Mouse (Mus musculus) neural tube, embryonic 12.5 days (tissue): ENCODE data around the gene Esr2. TPM values are rescaled to one million over a fixed set of nuclear protein-coding genes. Genes with fewer than 3 reads are reported as not detected.

Experiments used
- ATAC-seq: fragments of 200-750 bp; cut with Nextera tagmentation; 2 replicates; pipeline ENCODE4 v1.8.0; 2017; ENCODE audit warnings: low read depth, mild to moderate bottlenecking, moderate TSS enrichment, moderate library complexity; ENCODE audit not compliant: low FRiP score
- H3K27ac ChIP-seq: fragments of 300-500 bp; sonication (generic); 2 replicates; pipeline ENCODE4 v1.5.1; 2016
- H3K27me3 ChIP-seq: fragments of 300-500 bp; sonication (generic); replicated peaks from 2 replicates; pipeline ENCODE4 v1.6.1; 2016; ENCODE audit warnings: mild to moderate bottlenecking
- H3K36me3 ChIP-seq: fragments of 300-500 bp; sonication (generic); 2 replicates; pipeline ENCODE4 v1.6.1; 2016; ENCODE audit warnings: mild to moderate bottlenecking
- H3K4me1 ChIP-seq: fragments of 300-500 bp; sonication (generic); 2 replicates; pipeline ENCODE4 v1.6.1; 2016
- H3K4me2 ChIP-seq: fragments of 300-500 bp; sonication (generic); replicated peaks from 2 replicates; pipeline ENCODE4 v1.6.1; 2016; ENCODE audit warnings: mild to moderate bottlenecking
- H3K4me3 ChIP-seq: fragments of 300-500 bp; sonication (generic); 2 replicates; pipeline ENCODE4 v1.5.1; 2016
- H3K9ac ChIP-seq: fragments of 300-500 bp; sonication (generic); 2 replicates; pipeline ENCODE4 v1.6.1; 2016; ENCODE audit warnings: mild to moderate bottlenecking
- H3K9me3 ChIP-seq: fragments of 300-500 bp; sonication (generic); 2 replicates; pipeline ENCODE4 v1.6.1; 2016; ENCODE audit warnings: mild to moderate bottlenecking
- WGBS: fragments of 180-500 bp; shearing (Covaris S2); methylation state at CpG from one replicate; pipeline ENCODE4 v1.1.7; 2016; 5-methylcytosine and 5-hydroxymethylcytosine counted together
- polyA plus RNA-seq: library from polyadenylated mRNA; unstranded; fragments of >200 nt; fragmentation: Nextera tagmentation; extraction: Ambion mirVana; gene quantifications from 2 replicates; pipeline ENCODE4 v1.2.1, GENCODE M21; 2016

The Esr2 gene
- polyA plus RNA-seq, 1 experiment from 2014 or later = 0.13 TPM

GRCm38 (mm10) chr12:76102621-76103020 lies 74.4 kb downstream of the Esr2 start:
- peaks cover 97% of the 10 kb centered on the region for H3K36me3 ChIP-seq
- H3K9ac ChIP-seq = no peak overlapping the region
- no peaks in the 10 kb centered on the region for H3K9me3 ChIP-seq
- H3K4me1 ChIP-seq = no peaks in the 10 kb centered on the region
- ATAC-seq = no peak
- H3K4me3 ChIP-seq = no peak overlapping the region
- no peaks in the 10 kb centered on the region for H3K27me3 ChIP-seq
- no peak overlapping the region for H3K4me2 ChIP-seq
- no peak overlapping the region for H3K27ac ChIP-seq
- 95% methylated on average over 12 of the region's 12 CpGs for WGBS

GRCm38 (mm10) chr12:76095117-76096035 lies 81.7 kb downstream of the Esr2 start:
- H3K4me1 ChIP-seq = no peaks in the 10 kb centered on the region
- H3K9me3 ChIP-seq = no peaks in the 10 kb centered on the region
- H3K27ac ChIP-seq = no peak overlapping the region
- no peak overlapping the region for H3K4me2 ChIP-seq
- peaks cover 80% of the 10 kb centered on the region for H3K36me3 ChIP-seq
- H3K4me3 ChIP-seq = no peak overlapping the region
- no peaks in the 10 kb centered on the region for H3K27me3 ChIP-seq
- H3K9ac ChIP-seq = no peak overlapping the region
- 74% methylated on average over 30 of the region's 30 CpGs for WGBS
- ATAC-seq = no peak

GRCm38 (mm10) chr12:76093613-76094588 lies 83.2 kb downstream of the Esr2 start:
- whole genome bisulfite sequencing = 91% methylated on average over 15 of the region's 15 CpGs
- H3K4me2 ChIP-seq = no peak overlapping the region
- no peak for ATAC-seq
- no peaks in the 10 kb centered on the region for H3K4me1 ChIP-seq
- H3K36me3 ChIP-seq = peaks cover 72% of the 10 kb centered on the region
- H3K9ac ChIP-seq = no peak overlapping the region
- no peak overlapping the region for H3K27ac ChIP-seq
- no peak overlapping the region for H3K4me3 ChIP-seq
- no peaks in the 10 kb centered on the region for H3K27me3 ChIP-seq
- no peaks in the 10 kb centered on the region for H3K9me3 ChIP-seq

- H3K36me3 ChIP-seq = peaks cover 68% of the 10 kb centered on the region
- H3K27ac ChIP-seq = no peak overlapping the region
- WGBS = 91% methylated on average over 11 of the region's 11 CpGs
- no peak for ATAC-seq
- H3K9ac ChIP-seq = no peak overlapping the region
- H3K9me3 ChIP-seq = no peaks in the 10 kb centered on the region
- H3K4me2 ChIP-seq = no peak overlapping the region
- H3K4me3 ChIP-seq = no peak overlapping the region
- no peaks in the 10 kb centered on the region for H3K4me1 ChIP-seq
- H3K27me3 ChIP-seq = no peaks in the 10 kb centered on the region
Observed at GRCm38 (mm10) chr12:76092789-76093466, 84.1 kb downstream of the Esr2 start.

GRCm38 (mm10) chr12:76087025-76087424 lies 90.0 kb downstream of the Esr2 start:
- Histone ChIP-seq H3K9me3 (no peaks in the 10 kb centered on the region), H3K9ac (no peak overlapping the region), H3K4me2 (no peak overlapping the region), H3K4me3 (no peak overlapping the region), H3K36me3 (peaks cover 30% of the 10 kb centered on the region), H3K4me1 (peaks cover 6% of the 10 kb centered on the region), H3K27me3 (no peaks in the 10 kb centered on the region), H3K27ac (no peak overlapping the region)
- ATAC-seq = no peak
- 90% methylated on average over 13 of the region's 13 CpGs for WGBS

GRCm38 (mm10) chr12:76085956-76086905 lies 90.8 kb downstream of the Esr2 start:
- no peak overlapping the region for H3K4me2 ChIP-seq
- no peak overlapping the region for H3K4me3 ChIP-seq
- ATAC-seq = no peak
- H3K27me3 ChIP-seq = no peaks in the 10 kb centered on the region
- H3K36me3 ChIP-seq = peaks cover 30% of the 10 kb centered on the region
- H3K27ac ChIP-seq = no peak overlapping the region
- 77% methylated on average over 15 of the region's 15 CpGs for WGBS
- H3K4me1 ChIP-seq = peaks cover 13% of the 10 kb centered on the region
- no peak overlapping the region for H3K9ac ChIP-seq
- H3K9me3 ChIP-seq = no peaks in the 10 kb centered on the region

- Histone ChIP-seq H3K36me3 (peaks cover 22% of the 10 kb centered on the region), H3K4me3 (no peak overlapping the region), H3K9ac (no peak overlapping the region), H3K4me1 (peaks cover 20% of the 10 kb centered on the region), H3K9me3 (no peaks in the 10 kb centered on the region), H3K27me3 (no peaks in the 10 kb centered on the region), H3K27ac (no peak overlapping the region), H3K4me2 (no peak overlapping the region)
- 69% methylated on average over 9 of the region's 9 CpGs for WGBS
- no peak for ATAC-seq
Observed at GRCm38 (mm10) chr12:76085066-76085465, 92.0 kb downstream of the Esr2 start.

GRCm38 (mm10) chr12:76081557-76082211 lies 95.4 kb downstream of the Esr2 start:
- H3K27ac ChIP-seq = peak overlapping the region; percentile 75
- peak overlapping the region; percentile 34 for H3K4me3 ChIP-seq
- peak overlapping the region; percentile 60 for H3K4me2 ChIP-seq
- no peaks in the 10 kb centered on the region for H3K9me3 ChIP-seq
- ATAC-seq = peak; percentile 94
- 4% methylated on average over 22 of the region's 22 CpGs for WGBS
- H3K36me3 ChIP-seq = peaks cover 13% of the 10 kb centered on the region
- H3K4me1 ChIP-seq = peaks cover 20% of the 10 kb centered on the region
- no peaks in the 10 kb centered on the region for H3K27me3 ChIP-seq
- H3K9ac ChIP-seq = peak overlapping the region; percentile 48

- peak; percentile 64 for ATAC-seq
- Histone ChIP-seq H3K4me3 (peak overlapping the region; percentile 34), H3K4me1 (peaks cover 20% of the 10 kb centered on the region), H3K9ac (peak overlapping the region; percentile 48), H3K27me3 (no peaks in the 10 kb centered on the region), H3K36me3 (peaks cover 19% of the 10 kb centered on the region), H3K9me3 (no peaks in the 10 kb centered on the region), H3K27ac (peak overlapping the region; percentile 75), H3K4me2 (peak overlapping the region; percentile 60)
- WGBS = 44% methylated on average over 14 of the region's 14 CpGs
Observed at GRCm38 (mm10) chr12:76080876-76081556, 96.0 kb downstream of the Esr2 start.

- no peaks in the 10 kb centered on the region for H3K27me3 ChIP-seq
- ATAC-seq = no peak
- 15% methylated on average over 7 of the region's 7 CpGs for WGBS
- H3K36me3 ChIP-seq = peaks cover 30% of the 10 kb centered on the region
- H3K9me3 ChIP-seq = no peaks in the 10 kb centered on the region
- H3K27ac ChIP-seq = no peak overlapping the region
- no peak overlapping the region for H3K4me2 ChIP-seq
- H3K4me1 ChIP-seq = peaks cover 13% of the 10 kb centered on the region
- no peak overlapping the region for H3K4me3 ChIP-seq
- no peak overlapping the region for H3K9ac ChIP-seq
Observed at GRCm38 (mm10) chr12:76073981-76074380, 103.1 kb downstream of the Esr2 start.
